19 mouse cellular contexts compared by ENCODE assay signal in the genomic region with DNA sequence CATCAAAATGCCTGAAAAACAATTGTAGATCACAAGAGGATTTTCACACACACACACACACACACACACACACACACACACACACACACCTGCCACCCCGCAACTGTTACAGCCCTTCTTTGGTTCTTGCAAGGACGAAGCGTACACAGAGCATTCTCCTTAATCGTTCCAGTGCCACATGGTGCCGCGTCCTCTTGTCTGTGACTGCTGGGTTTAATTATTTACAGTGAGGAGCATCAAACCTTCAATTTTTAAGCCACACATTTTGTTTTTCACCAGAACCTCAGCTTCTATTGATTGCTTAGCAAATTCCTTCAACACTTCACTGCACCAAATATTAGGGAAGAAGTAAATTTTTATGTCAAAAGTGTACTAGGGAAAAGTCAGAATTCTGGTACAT. TPM values are rescaled to one million over a fixed set of nuclear protein-coding genes. Genes with fewer than 3 reads are reported as not detected.
"Had no signal": no experiment of that assay in that cellular context is flagged by ENCODE, and none has a peak within 500 bp of the region (broad histone marks: within the 10 kb centered on the region; RNA-seq: fewer than 3 reads in every experiment).

No protein-coding gene starts in this region.

- H3K9me3 ChIP-seq: limb, embryonic 13.5 days; liver, embryonic 15.5 days; midbrain, embryonic 15.5 days; neural tube, embryonic 12.5 days had no signal

- H3K4me1 ChIP-seq: limb, embryonic 13.5 days; liver, embryonic 15.5 days; midbrain, embryonic 15.5 days had no signal

- H3K27me3 ChIP-seq: limb, embryonic 13.5 days; liver, embryonic 15.5 days; midbrain, embryonic 15.5 days; neural tube, embryonic 12.5 days had no signal

- H3K9ac ChIP-seq: limb, embryonic 13.5 days; liver, embryonic 15.5 days; lung, embryonic 14.5 days; midbrain, embryonic 15.5 days; neural tube, embryonic 12.5 days had no signal

- ATAC-seq: hindbrain, embryonic 16.5 days; inflammation-experienced regulatory T-cells, adult 6 months; intestine, postnatal 0 days; midbrain, embryonic 15.5 days had no signal

- H3K27ac ChIP-seq: layer of hippocampus, adult 2 months; limb, embryonic 13.5 days; liver, embryonic 15.5 days; midbrain, embryonic 15.5 days; neural tube, embryonic 12.5 days had no signal

- H3K4me2 ChIP-seq: limb, embryonic 13.5 days; liver, embryonic 11.5 days; liver, embryonic 15.5 days; lung, embryonic 14.5 days; midbrain, embryonic 11.5 days; midbrain, embryonic 15.5 days; neural tube, embryonic 12.5 days had no signal

- H3K4me3 ChIP-seq: layer of hippocampus, adult 2 months; limb, embryonic 13.5 days; liver, embryonic 15.5 days; midbrain, embryonic 15.5 days; neural tube, embryonic 12.5 days had no signal

- DNase-seq: left cerebral cortex, postnatal 4 days; lung, embryonic 14.5 days; lung, postnatal 10 days; lung, postnatal 4 days; retina, postnatal 1 day; thymus, postnatal 4 days had no signal

- H3K36me3 ChIP-seq: limb, embryonic 13.5 days; liver, embryonic 15.5 days; midbrain, embryonic 15.5 days; neural tube, embryonic 12.5 days had no signal

RNA-seq across cellular contexts. Expression of gene Lrp2, which starts 15.3 kb away (rescaled TPM):
- total RNA-seq: megakaryocyte, adult 5-6 weeks; monocyte, adult 5-6 weeks; neutrophil, adult 5-6 weeks had no signal
- polyA plus RNA-seq: inflammation-experienced regulatory T-cells, adult 6 months had no signal
